Mouse (Mus musculus) brain, adult 10 weeks (tissue): ENCODE measurements around the gene Plcg2. TPM values are rescaled to one million over a fixed set of nuclear protein-coding genes. Genes with fewer than 3 reads are reported as not detected.

Experiments used
- polyA plus RNA-seq: library from polyadenylated mRNA; stranded (reverse); fragments of 350-450 nt; fragmentation: Illumina TruSeq; extraction: RNeasy Lipid Tissue Mini Kit (QIAGEN cat#74804); gene quantifications from one replicate; pipeline ENCODE4 v1.2.3, GENCODE M21; 2015; ENCODE audit warnings: low read depth, low replicate concordance

The Plcg2 gene
- polyA plus RNA-seq: 2.6 TPM

GRCm38 (mm10) chr8:117498179-117498914 is at the start of gene Plcg2:
Plcg2 (plus strand) TSS chr8:117498291.

DNA sequence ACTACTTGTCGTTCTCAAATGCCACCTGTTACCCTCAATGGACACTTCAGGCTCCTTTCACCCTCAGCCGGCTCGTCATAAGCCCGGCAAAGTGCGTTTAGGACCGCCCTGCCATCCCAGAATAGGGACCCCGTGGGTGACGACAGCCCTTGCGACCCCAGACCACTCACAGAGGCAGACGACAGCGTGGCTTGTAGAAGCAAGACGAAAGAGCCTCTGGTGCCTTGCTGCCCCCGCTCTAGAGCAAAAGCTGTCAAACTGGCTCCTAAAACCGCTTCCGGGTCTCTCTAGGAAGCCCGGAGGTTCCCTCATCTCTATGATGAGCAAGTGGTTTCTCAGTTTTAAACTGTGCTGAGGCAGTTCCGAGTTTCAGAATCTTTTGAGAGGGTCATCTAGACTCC is 175.3 kb downstream of the Plcg2 start, which contains the start of gene Sdr42e1:
Sdr42e1 (minus strand) TSS at position 260 of the 401 bp plus-strand sequence.

Other genes with a start within 250 kb of the Plcg2 start
- 118 TPM for gene Cmip, start 241.2 kb upstream of the Plcg2 start, polyA plus RNA-seq
- 9.2 TPM for gene Sdr42e1, start 175.4 kb downstream of the Plcg2 start, polyA plus RNA-seq
- gene Hsd17b2, start 203.6 kb downstream of the Plcg2 start, polyA plus RNA-seq: 0.82 TPM